Mouse (Mus musculus): ENCODE measurements at regions not wholly inside any gene's neighbourhood (a gene's known extent, or its start where the extent isn't known, plus 50 kb on each side); places are given as distances from the start of the nearest gene placed in this dataset.

GRCm38 (mm10) chr13:114712601-114713000, 105.4 kb upstream of the Mocs2 start:
- Histone ChIP-seq H3K36me3 (ENCODE audit: insufficient read depth) (no peaks in the 10 kb centered on the region), H3K4me2 (ENCODE audit: low read depth) (no peak overlapping the region), H3K27ac (ENCODE audit: low read depth, low read length) (no peak overlapping the region), H3K9ac (no peak overlapping the region), H3K27me3 (ENCODE audit: insufficient read depth, low read length) (no peaks in the 10 kb centered on the region), H3K4me3 (ENCODE audit: low read depth, low read length) (no peak overlapping the region), H3K9me3 (ENCODE audit: low read length) (no peaks in the 10 kb centered on the region), H3K4me1 (ENCODE audit: insufficient read depth) (no peaks in the 10 kb centered on the region)
- DNase-seq, result no peak
- TF ChIP-seq CTCF (IDR thresholded peaks at IDR 0.05; ENCODE audit: low read depth), result no peak
- no peak for ATAC-seq
- WGBS, result 75% methylated on average over 2 of the region's 2 CpGs

- no peaks in the 10 kb centered on the region for H3K27me3 ChIP-seq (ENCODE audit: insufficient read depth, low read length)
- H3K36me3 ChIP-seq (ENCODE audit: insufficient read depth), result no peaks in the 10 kb centered on the region
- no peak for TF ChIP-seq CTCF (IDR thresholded peaks at IDR 0.05; ENCODE audit: low read depth)
- 52% methylated on average over 4 of the region's 4 CpGs for WGBS
- ATAC-seq, result no peak
- DNase-seq, result no peak
- no peak overlapping the region for H3K4me2 ChIP-seq (ENCODE audit: low read depth)
- H3K4me3 ChIP-seq (ENCODE audit: low read depth, low read length), result no peak overlapping the region
- H3K4me1 ChIP-seq (ENCODE audit: insufficient read depth), result no peaks in the 10 kb centered on the region
- H3K9ac ChIP-seq, result no peak overlapping the region
- no peaks in the 10 kb centered on the region for H3K9me3 ChIP-seq (ENCODE audit: low read length)
- no peak overlapping the region for H3K27ac ChIP-seq (ENCODE audit: low read depth, low read length)
Observed at GRCm38 (mm10) chr13:114719771-114720170, 98.3 kb upstream of the Mocs2 start.

- WGBS, result 84% methylated on average over 4 of the region's 4 CpGs
- Histone ChIP-seq H3K4me3 (ENCODE audit: low read depth, low read length) (no peak overlapping the region), H3K4me1 (ENCODE audit: insufficient read depth) (no peaks in the 10 kb centered on the region), H3K4me2 (ENCODE audit: low read depth) (no peak overlapping the region), H3K27ac (ENCODE audit: low read depth, low read length) (no peak overlapping the region), H3K9me3 (ENCODE audit: low read length) (no peaks in the 10 kb centered on the region), H3K9ac (no peak overlapping the region), H3K27me3 (ENCODE audit: insufficient read depth, low read length) (no peaks in the 10 kb centered on the region), H3K36me3 (ENCODE audit: insufficient read depth) (no peaks in the 10 kb centered on the region)
- ATAC-seq, result no peak
- DNase-seq, result no peak
- no peak for TF ChIP-seq CTCF (IDR thresholded peaks at IDR 0.05; ENCODE audit: low read depth)
Observed at GRCm38 (mm10) chr13:114726828-114727227, 91.2 kb upstream of the Mocs2 start.

- H3K9me3 ChIP-seq (ENCODE audit: low read length), result no peaks in the 10 kb centered on the region
- no peak for TF ChIP-seq CTCF (IDR thresholded peaks at IDR 0.05; ENCODE audit: low read depth)
- ATAC-seq (no peak), DNase-seq (no peak)
- no peak overlapping the region for H3K9ac ChIP-seq
- H3K27ac ChIP-seq (ENCODE audit: low read depth, low read length), result no peak overlapping the region
- no peaks in the 10 kb centered on the region for H3K27me3 ChIP-seq (ENCODE audit: insufficient read depth, low read length)
- no peaks in the 10 kb centered on the region for H3K4me1 ChIP-seq (ENCODE audit: insufficient read depth)
- WGBS, result 91% methylated on average over 7 of the region's 7 CpGs
- H3K36me3 ChIP-seq (ENCODE audit: insufficient read depth), result no peaks in the 10 kb centered on the region
- H3K4me2 ChIP-seq (ENCODE audit: low read depth), result no peak overlapping the region
- no peak overlapping the region for H3K4me3 ChIP-seq (ENCODE audit: low read depth, low read length)
Observed at GRCm38 (mm10) chr13:114735066-114735465, 83.0 kb upstream of the Mocs2 start.

- Histone ChIP-seq H3K9me3 (ENCODE audit: low read length) (no peaks in the 10 kb centered on the region), H3K27ac (ENCODE audit: low read depth, low read length) (no peak overlapping the region), H3K36me3 (ENCODE audit: insufficient read depth) (no peaks in the 10 kb centered on the region), H3K4me2 (ENCODE audit: low read depth) (no peak overlapping the region), H3K4me1 (ENCODE audit: insufficient read depth) (no peaks in the 10 kb centered on the region), H3K4me3 (ENCODE audit: low read depth, low read length) (no peak overlapping the region), H3K27me3 (ENCODE audit: insufficient read depth, low read length) (no peaks in the 10 kb centered on the region), H3K9ac (no peak overlapping the region)
- DNase-seq, result no peak
- no peak for ATAC-seq
- no peak for TF ChIP-seq CTCF (IDR thresholded peaks at IDR 0.05; ENCODE audit: low read depth)
- 97% methylated on average over 4 of the region's 4 CpGs for WGBS
Observed at GRCm38 (mm10) chr13:114736066-114736465, 82.0 kb upstream of the Mocs2 start.

GRCm38 (mm10) chr13:114742534-114742933, 75.5 kb upstream of the Mocs2 start:
- Histone ChIP-seq H3K36me3 (ENCODE audit: insufficient read depth) (no peaks in the 10 kb centered on the region), H3K9me3 (ENCODE audit: low read length) (no peaks in the 10 kb centered on the region), H3K4me1 (ENCODE audit: insufficient read depth) (no peaks in the 10 kb centered on the region), H3K27ac (ENCODE audit: low read depth, low read length) (no peak overlapping the region), H3K4me2 (ENCODE audit: low read depth) (no peak overlapping the region), H3K9ac (no peak overlapping the region), H3K27me3 (ENCODE audit: insufficient read depth, low read length) (no peaks in the 10 kb centered on the region), H3K4me3 (ENCODE audit: low read depth, low read length) (no peak overlapping the region)
- no peak for ATAC-seq
- no peak for DNase-seq
- TF ChIP-seq CTCF (IDR thresholded peaks at IDR 0.05; ENCODE audit: low read depth), result no peak
- WGBS, result 42% methylated on average over 3 of the region's 3 CpGs

- ATAC-seq, result no peak
- H3K4me3 ChIP-seq (ENCODE audit: low read depth, low read length), result no peak overlapping the region
- no peaks in the 10 kb centered on the region for H3K9me3 ChIP-seq (ENCODE audit: low read length)
- DNase-seq, result no peak
- H3K4me1 ChIP-seq (ENCODE audit: insufficient read depth), result no peaks in the 10 kb centered on the region
- no peaks in the 10 kb centered on the region for H3K36me3 ChIP-seq (ENCODE audit: insufficient read depth)
- no peak overlapping the region for H3K9ac ChIP-seq
- no peak overlapping the region for H3K4me2 ChIP-seq (ENCODE audit: low read depth)
- H3K27ac ChIP-seq (ENCODE audit: low read depth, low read length), result no peak overlapping the region
- TF ChIP-seq CTCF (IDR thresholded peaks at IDR 0.05; ENCODE audit: low read depth), result no peak
- WGBS, result 87% methylated on average over 2 of the region's 2 CpGs
- no peaks in the 10 kb centered on the region for H3K27me3 ChIP-seq (ENCODE audit: insufficient read depth, low read length)
Observed at GRCm38 (mm10) chr13:114745814-114746213, 72.2 kb upstream of the Mocs2 start.

GRCm38 (mm10) chr13:114757459-114757858, 60.6 kb upstream of the Mocs2 start:
- H3K9ac ChIP-seq, result no peak overlapping the region
- DNase-seq, result peak; percentile 53
- peak; percentile 65 for TF ChIP-seq CTCF (IDR thresholded peaks at IDR 0.05; ENCODE audit: low read depth)
- peak; percentile 43; the same call in 1 of the 2 replicates for ATAC-seq
- no peak overlapping the region for H3K27ac ChIP-seq (ENCODE audit: low read depth, low read length)
- H3K4me2 ChIP-seq (ENCODE audit: low read depth), result no peak overlapping the region
- H3K4me1 ChIP-seq (ENCODE audit: insufficient read depth), result no peaks in the 10 kb centered on the region
- H3K4me3 ChIP-seq (ENCODE audit: low read depth, low read length), result no peak overlapping the region
- no peaks in the 10 kb centered on the region for H3K9me3 ChIP-seq (ENCODE audit: low read length)
- no peaks in the 10 kb centered on the region for H3K27me3 ChIP-seq (ENCODE audit: insufficient read depth, low read length)
- H3K36me3 ChIP-seq (ENCODE audit: insufficient read depth), result no peaks in the 10 kb centered on the region

Measured in forebrain, postnatal 0 days (tissue).